Mouse (Mus musculus) forebrain, postnatal 0 days (tissue): Measurements from ENCODE around the gene Myo18b. TPM values are rescaled to one million over a fixed set of nuclear protein-coding genes. Genes with fewer than 3 reads are reported as not detected.

ENCODE experiments used
- ATAC-seq: fragments of 200-750 bp; cut with Nextera tagmentation; 2 replicates; pipeline ENCODE4 v1.8.0; 2017; ENCODE audit warnings: mild to moderate bottlenecking, moderate library complexity
- DNase-seq: peaks from one replicate; pipeline ENCODE4 v3.0.0-alpha.2; 2015
- H3K27ac ChIP-seq: fragments of 300-500 bp; sonication (generic); 2 replicates; pipeline ENCODE4 v1.5.1; 2014; ENCODE audit warnings: low read depth, mild to moderate bottlenecking, antibody characterized with exemption, low read length, moderate library complexity, mixed read lengths
- H3K27me3 ChIP-seq: fragments of 300-500 bp; sonication (generic); 2 replicates; pipeline ENCODE4 v1.6.1; 2014; ENCODE audit warnings: mild to moderate bottlenecking, low read length, mixed read lengths; ENCODE audit not compliant: insufficient read depth
- H3K36me3 ChIP-seq: fragments of 300-500 bp; sonication (generic); 2 replicates; pipeline ENCODE4 v1.6.1; 2014; ENCODE audit warnings: mild to moderate bottlenecking, moderate library complexity; ENCODE audit not compliant: insufficient read depth
- H3K4me1 ChIP-seq: fragments of 300-500 bp; sonication (generic); 2 replicates; pipeline ENCODE4 v1.6.1; 2014; ENCODE audit warnings: antibody characterized with exemption; ENCODE audit not compliant: insufficient read depth
- H3K4me2 ChIP-seq: fragments of 300-500 bp; sonication (generic); 2 replicates; pipeline ENCODE4 v1.6.1; 2014; ENCODE audit warnings: low read depth, mild to moderate bottlenecking, moderate library complexity
- H3K4me3 ChIP-seq: fragments of 300-500 bp; sonication (generic); 2 replicates; pipeline ENCODE4 v1.5.1; 2014; ENCODE audit warnings: low read depth, low read length, mixed read lengths
- H3K9ac ChIP-seq: fragments of 300-500 bp; sonication (generic); 2 replicates; pipeline ENCODE4 v1.6.1; 2014; ENCODE audit warnings: mild to moderate bottlenecking
- H3K9me3 ChIP-seq: fragments of 300-500 bp; sonication (generic); 2 replicates; pipeline ENCODE4 v1.6.1; 2016; ENCODE audit warnings: low read length
- CTCF ChIP-seq: sonication (generic); IDR thresholded peaks from 2 replicates; pipeline ENCODE4 v1.5.1; 2016; ENCODE audit warnings: antibody characterized with exemption, control low read depth, low read depth
- WGBS: fragments of 180-500 bp; shearing (Covaris S2); extraction: QIAGEN DNeasy Blood & Tissue Kit; methylation state at CpG from one replicate; pipeline ENCODE4 v1.1.7; 2014; 5-methylcytosine and 5-hydroxymethylcytosine counted together
- polyA plus RNA-seq: library from polyadenylated mRNA; unstranded; fragments of >200 nt; fragmentation: Nextera tagmentation; extraction: Ambion mirVana; gene quantifications from 2 replicates; pipeline ENCODE4 v1.2.1, GENCODE M21; 2015
- total RNA-seq: library from RNA; depleted of rRNA; stranded (reverse); fragments of >200 nt; gene quantifications from 2 replicates; pipeline ENCODE4 v1.2.3, GENCODE M21; 2014

Myo18b gene
- total and polyA plus RNA-seq, 2 experiments from 2014 or later = 1.6 to 2.0 TPM

DNA sequence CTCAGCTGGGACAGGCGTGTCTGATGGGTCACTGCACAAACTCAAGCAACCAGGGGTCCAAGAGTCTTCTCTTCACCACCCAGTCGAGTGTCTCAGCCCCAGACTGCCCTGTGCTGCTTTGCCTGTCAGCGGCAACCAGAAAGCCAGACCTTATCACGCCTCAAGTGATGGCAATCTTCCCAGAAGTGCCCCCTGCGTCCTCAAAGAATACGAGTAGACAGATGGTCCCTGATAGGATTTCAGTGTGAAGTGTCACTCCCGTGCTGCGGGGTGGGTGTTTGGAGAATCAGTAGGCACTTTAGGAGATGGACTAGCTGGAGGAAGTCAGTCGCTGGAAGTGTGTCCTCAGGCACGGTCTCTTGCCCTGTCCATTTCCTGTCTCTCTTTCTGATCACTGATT lies 165.6 kb downstream of the Myo18b start:
- Histone ChIP-seq H3K9ac (no peak overlapping the region), H3K4me2 (no peak overlapping the region), H3K4me1 (no peaks in the 10 kb centered on the region), H3K4me3 (no peak overlapping the region), H3K36me3 (no peaks in the 10 kb centered on the region), H3K27ac (no peak overlapping the region), H3K27me3 (no peaks in the 10 kb centered on the region), H3K9me3 (no peaks in the 10 kb centered on the region)
- DNase-seq (no peak), ATAC-seq (peak; percentile 36; the same call in 1 of the 2 replicates)
- WGBS = 40% methylated on average over 10 of the region's 10 CpGs
- TF ChIP-seq CTCF = no peak

DNA sequence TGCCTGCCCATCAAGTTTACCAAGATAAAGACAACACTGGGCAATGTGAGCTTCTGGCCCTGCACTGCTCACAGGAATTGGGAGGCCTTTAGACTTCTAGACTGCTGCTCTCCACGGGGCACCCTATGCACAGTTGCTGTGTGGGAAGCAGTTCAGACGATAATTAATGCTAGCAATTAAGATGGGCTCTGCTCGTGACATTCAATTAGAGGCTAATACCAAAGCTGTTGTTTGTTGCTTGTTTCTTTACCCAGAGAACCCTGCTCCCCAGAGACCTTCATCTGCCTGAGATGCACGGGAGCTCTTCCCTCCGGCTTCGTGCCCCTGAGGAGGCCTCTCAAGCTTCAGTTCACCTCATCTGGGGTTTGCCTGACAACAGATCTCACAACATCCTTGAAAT lies 167.7 kb downstream of the Myo18b start:
- 25% methylated on average over 6 of the region's 6 CpGs for WGBS
- Histone ChIP-seq H3K4me2 (no peak overlapping the region), H3K9me3 (no peaks in the 10 kb centered on the region), H3K27ac (no peak overlapping the region), H3K4me3 (no peak overlapping the region), H3K4me1 (no peaks in the 10 kb centered on the region), H3K36me3 (no peaks in the 10 kb centered on the region), H3K9ac (no peak overlapping the region), H3K27me3 (no peaks in the 10 kb centered on the region)
- no peak for TF ChIP-seq CTCF
- no peak for ATAC-seq
- DNase-seq = no peak

DNA sequence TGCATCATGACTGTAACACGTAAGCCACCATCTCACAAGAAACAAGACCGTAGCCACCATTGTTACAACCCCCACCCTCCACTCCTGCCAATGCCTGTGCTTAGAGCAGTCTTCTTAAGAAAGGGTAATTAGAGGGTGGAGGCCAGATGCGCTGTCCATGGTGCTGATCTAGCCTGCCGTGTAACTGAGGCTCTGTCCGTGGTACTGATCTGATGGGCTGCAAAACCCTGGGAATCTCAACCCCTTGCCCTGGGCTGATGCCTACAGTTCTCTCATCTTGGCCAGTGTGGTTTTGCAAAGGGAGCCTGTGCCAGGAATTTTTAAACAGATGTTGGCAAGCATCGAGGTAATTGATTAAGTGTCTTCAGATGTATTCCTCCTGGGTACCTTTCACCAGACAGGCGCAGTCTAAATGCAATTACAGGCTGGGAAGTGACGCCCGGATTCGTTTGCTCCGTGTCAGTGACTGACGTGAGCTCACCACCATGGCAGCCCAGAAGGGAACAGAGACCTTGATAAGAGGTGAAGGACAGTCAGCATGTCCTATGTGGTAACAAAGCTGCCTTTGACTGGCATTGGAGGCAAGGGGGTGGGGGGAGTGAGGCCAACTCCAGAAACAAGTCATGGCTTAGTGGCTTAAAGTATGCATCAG lies 177.4 kb downstream of the Myo18b start:
- Histone ChIP-seq H3K4me3 (no peak overlapping the region), H3K4me1 (no peaks in the 10 kb centered on the region), H3K4me2 (no peak overlapping the region), H3K36me3 (no peaks in the 10 kb centered on the region), H3K27ac (no peak overlapping the region), H3K27me3 (no peaks in the 10 kb centered on the region), H3K9me3 (no peaks in the 10 kb centered on the region), H3K9ac (no peak overlapping the region)
- no peak for ATAC-seq
- 40% methylated on average over 12 of the region's 12 CpGs for WGBS
- peak; percentile 54 for DNase-seq
- no peak for TF ChIP-seq CTCF

DNA sequence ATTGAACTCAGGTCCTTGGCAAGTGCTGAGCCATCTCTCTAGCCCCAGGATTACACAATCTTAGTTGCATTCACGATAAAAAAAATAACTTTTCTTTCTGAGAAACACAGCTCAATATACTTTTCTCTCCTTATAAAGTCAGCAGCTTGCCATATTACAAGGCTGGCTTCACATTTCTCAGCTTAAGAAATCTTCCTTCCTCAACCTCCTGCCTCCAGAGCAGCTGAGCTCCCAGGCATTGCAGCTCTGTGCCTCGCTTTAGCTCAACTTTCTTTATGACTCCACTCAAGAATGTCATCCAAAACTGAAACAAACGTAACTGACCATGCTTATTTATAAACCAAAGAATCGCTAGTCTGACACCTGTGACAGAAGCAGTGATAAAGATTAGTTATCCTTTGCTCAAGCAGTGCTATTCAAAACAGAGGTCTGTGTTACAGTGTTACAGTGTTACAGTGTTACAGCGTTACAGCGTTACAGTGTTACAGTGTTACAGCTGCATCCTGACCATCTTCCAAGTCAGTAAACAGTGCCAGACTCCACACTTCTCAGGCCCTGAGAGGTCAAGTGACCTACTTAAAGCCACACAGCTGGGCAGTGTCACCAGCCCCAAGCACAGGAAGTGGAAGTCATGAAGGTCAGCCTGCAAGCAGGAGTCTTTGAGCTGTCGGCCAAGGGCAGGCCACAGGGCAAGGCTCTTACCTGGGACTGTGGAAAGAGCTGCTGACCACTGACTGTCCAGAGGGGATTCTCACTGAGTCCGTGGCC lies 181.3 kb downstream of the Myo18b start:
- Histone ChIP-seq H3K4me1 (no peaks in the 10 kb centered on the region), H3K36me3 (no peaks in the 10 kb centered on the region), H3K27me3 (no peaks in the 10 kb centered on the region), H3K9me3 (no peaks in the 10 kb centered on the region), H3K4me3 (no peak overlapping the region), H3K4me2 (no peak overlapping the region), H3K27ac (no peak overlapping the region), H3K9ac (no peak overlapping the region)
- 75% methylated on average over 8 of the region's 8 CpGs for WGBS
- TF ChIP-seq CTCF = no peak
- ATAC-seq = no peak
- DNase-seq = no peak

DNA sequence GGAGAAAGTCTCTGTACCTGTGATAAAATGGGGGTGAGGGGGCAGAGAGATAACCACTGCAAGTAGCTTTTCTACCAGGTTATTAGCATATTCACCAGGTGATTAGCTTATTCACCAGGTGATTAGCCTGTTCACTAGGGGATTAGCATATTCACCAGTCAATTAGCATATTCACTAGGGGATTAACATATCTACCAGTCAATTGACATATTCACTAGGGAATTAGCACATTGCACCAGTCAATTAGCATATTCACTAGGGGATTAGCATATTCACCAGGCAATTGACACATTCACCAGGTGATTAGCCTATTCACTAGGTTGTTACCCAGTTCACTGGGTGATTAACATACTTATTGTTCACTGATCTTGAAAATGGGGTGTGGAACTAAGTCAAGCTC lies 186.3 kb downstream of the Myo18b start:
- Histone ChIP-seq H3K9ac (no peak overlapping the region), H3K4me3 (no peak overlapping the region), H3K27me3 (no peaks in the 10 kb centered on the region), H3K36me3 (no peaks in the 10 kb centered on the region), H3K4me1 (no peaks in the 10 kb centered on the region), H3K9me3 (no peaks in the 10 kb centered on the region), H3K4me2 (no peak overlapping the region), H3K27ac (no peak overlapping the region)
- no peak for TF ChIP-seq CTCF
- ATAC-seq (no peak), DNase-seq (no peak)

DNA sequence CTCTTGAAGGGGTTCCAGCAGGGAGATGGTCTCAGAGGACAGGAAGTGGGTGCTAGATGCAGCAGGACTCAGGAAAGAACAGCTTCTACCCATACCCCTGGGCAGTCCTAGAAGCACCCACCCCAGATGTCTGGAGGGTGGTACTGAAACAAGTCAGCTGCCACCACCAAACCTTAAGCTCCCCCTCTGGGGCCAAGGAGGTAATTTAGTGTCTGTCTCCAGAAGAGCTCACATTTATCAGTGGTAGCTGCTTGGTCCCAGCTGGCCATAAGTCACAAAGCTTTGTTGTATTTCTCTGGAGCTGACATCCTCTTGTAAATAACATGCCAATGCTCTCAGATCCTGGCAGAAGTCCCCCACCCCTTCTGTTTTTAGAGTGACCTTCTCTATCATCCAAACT lies 187.7 kb downstream of the Myo18b start:
- no peak for TF ChIP-seq CTCF
- Histone ChIP-seq H3K9me3 (no peaks in the 10 kb centered on the region), H3K36me3 (no peaks in the 10 kb centered on the region), H3K9ac (no peak overlapping the region), H3K4me1 (no peaks in the 10 kb centered on the region), H3K4me2 (no peak overlapping the region), H3K4me3 (no peak overlapping the region), H3K27ac (no peak overlapping the region), H3K27me3 (no peaks in the 10 kb centered on the region)
- no peak for ATAC-seq
- DNase-seq = no peak

DNA sequence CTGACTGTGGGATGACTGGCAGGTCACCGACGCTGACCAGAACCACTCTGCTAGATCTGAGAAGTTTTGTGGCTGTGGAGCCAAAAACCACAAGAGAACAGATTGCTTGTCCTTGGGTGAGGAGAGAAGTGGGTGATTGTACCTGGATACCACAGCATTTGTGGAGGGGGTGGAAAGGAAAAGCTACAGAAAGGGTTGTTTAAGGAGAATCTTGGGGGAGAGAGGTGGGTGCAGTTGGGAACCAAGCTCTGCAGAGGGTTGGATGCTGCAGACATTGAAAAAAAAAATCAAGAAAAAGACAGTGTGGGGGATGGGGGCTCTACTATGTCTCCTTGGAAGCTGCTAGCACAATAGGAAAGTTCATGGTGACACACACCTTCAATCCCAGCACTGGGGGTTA lies 188.7 kb downstream of the Myo18b start:
- WGBS = 93% methylated on average over 2 of the region's 2 CpGs
- H3K4me2 ChIP-seq = no peak overlapping the region
- no peak overlapping the region for H3K4me3 ChIP-seq
- H3K9ac ChIP-seq = no peak overlapping the region
- no peak overlapping the region for H3K27ac ChIP-seq
- no peaks in the 10 kb centered on the region for H3K27me3 ChIP-seq
- H3K9me3 ChIP-seq = no peaks in the 10 kb centered on the region
- H3K36me3 ChIP-seq = no peaks in the 10 kb centered on the region
- no peak for ATAC-seq
- H3K4me1 ChIP-seq = no peaks in the 10 kb centered on the region
- no peak for DNase-seq
- TF ChIP-seq CTCF = no peak
